Mouse (Mus musculus) left cerebral cortex, postnatal 36 days (tissue): ENCODE data around the gene Gja4. TPM values are rescaled to one million over a fixed set of nuclear protein-coding genes. Genes with fewer than 3 reads are reported as not detected.

Experiments used
- total RNA-seq, 2 experiments: library from RNA; stranded (reverse); gene quantifications; 2 replicates each; pipeline ENCODE4 v1.2.3; 2021

The Gja4 gene
- total RNA-seq, 2 experiments from 2014 or later = 3.6 to 4.5 TPM

Other genes starting within 250 kb of the Gja4 start
- 10 to 100 TPM; 27.0 to 38.0 TPM for gene Zmym6, start 236.7 kb downstream of the Gja4 start, total RNA-seq
- gene Tmem35b, start 190.3 kb downstream of the Gja4 start, total RNA-seq = 1 to 10 TPM; 1.9 to 4.1 TPM
- 100 to 1,000 TPM; 380 to 420 TPM for gene Dlgap3, start 144.8 kb downstream of the Gja4 start, total RNA-seq
- gene Smim12, start 70.3 kb downstream of the Gja4 start, total RNA-seq = 10 to 100 TPM; 52.6 to 59.2 TPM
- gene Gjb3, start 16.8 kb upstream of the Gja4 start, total RNA-seq = not detected
- gene Gjb4, start 40.0 kb upstream of the Gja4 start, total RNA-seq = not detected
- not detected for gene Gjb5, start 44.1 kb upstream of the Gja4 start, total RNA-seq